Mouse (Mus musculus) cerebellum, adult 2 months (tissue): ENCODE results near the gene Fam189a2.

Experiments used
- CTCF ChIP-seq: fragments of 200-500 bp; IDR thresholded peaks from 2 replicates; pipeline ENCODE4 v1.5.1; 2011; ENCODE audit warnings: low read depth, mild to moderate bottlenecking, control low read depth, low read length, moderate library complexity, borderline replicate concordance; ENCODE audit not compliant: insufficient read depth
- POLR2A ChIP-seq: fragments of 200-500 bp; IDR thresholded peaks from 2 replicates; pipeline ENCODE4 v1.6.1; 2011; ENCODE audit warnings: low read length, control low read depth, borderline replicate concordance; ENCODE audit not compliant: insufficient read depth

- TF ChIP-seq POLR2A (no peak), CTCF (no peak)
Measured at GRCm38 (mm10) chr19:23956299-23956975, 74.4 kb downstream of the Fam189a2 start.
